In the genomic region with DNA sequence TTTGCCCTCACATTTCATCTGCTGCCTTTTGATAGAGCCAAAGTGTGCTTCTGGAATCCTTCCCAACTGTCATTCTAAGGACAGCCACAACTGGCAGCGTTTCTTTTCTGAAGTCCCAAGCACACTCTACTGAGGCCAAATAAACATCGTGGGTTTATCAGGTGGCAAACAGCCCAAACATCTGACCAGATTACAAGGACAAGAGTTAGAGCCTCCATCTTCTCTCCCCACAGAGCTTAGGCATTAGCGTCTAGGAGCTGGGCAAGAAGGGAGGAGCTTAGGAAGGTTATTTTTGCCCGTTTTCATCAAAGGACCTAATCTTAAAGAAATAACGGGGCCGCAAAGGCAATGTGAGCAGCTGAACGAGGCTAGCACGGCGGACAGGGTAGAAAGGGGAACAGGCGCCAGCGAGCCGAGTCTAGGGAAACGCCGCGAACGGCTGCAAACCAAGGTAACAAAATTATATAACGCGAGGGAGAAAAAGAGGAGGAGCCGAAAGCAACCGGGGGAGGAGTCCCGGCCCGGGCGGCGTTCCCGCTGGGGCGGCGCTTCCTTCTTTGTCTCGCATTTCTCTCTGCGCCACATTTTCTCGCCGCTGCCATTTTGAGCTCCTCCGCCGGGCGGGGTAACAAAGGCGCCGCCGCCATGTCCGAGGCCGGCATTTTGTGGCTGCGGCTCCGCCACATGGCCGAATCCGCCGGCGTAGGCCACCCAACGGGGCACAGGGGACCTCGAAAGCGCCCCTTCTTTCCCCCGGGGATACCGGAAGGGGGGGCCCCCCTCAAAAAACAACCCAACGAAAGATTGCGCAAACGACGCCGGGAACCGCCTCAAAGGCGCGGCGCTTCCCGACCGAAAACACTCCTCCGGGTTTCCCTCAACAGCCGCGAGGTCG, we compare ENCODE assay signal across 7 mouse cellular contexts. TPM values are rescaled to one million over a fixed set of nuclear protein-coding genes. Genes with fewer than 3 reads are reported as not detected.
DNase-seq lines count a peak whose midpoint lies in the region; ATAC-seq and TF ChIP-seq lines count a peak whose summit lies in the region.

No protein-coding gene starts in this region.

- H3K9me3 ChIP-seq in embryonic facial prominence, embryonic 10.5 days, result no peaks in the 10 kb centered on the region
- H3K9me3 ChIP-seq in limb, embryonic 11.5 days (ENCODE audit: control insufficient read depth, low read length), result no peaks in the 10 kb centered on the region
- no peaks in the 10 kb centered on the region for H3K9me3 ChIP-seq in midbrain, embryonic 13.5 days

- peaks cover 62% of the 10 kb centered on the region for H3K36me3 ChIP-seq in embryonic facial prominence, embryonic 10.5 days (replicated peaks)
- peaks cover 18% of the 10 kb centered on the region for H3K36me3 ChIP-seq in limb, embryonic 11.5 days (ENCODE audit: control insufficient read depth, insufficient read depth, low read length)
- peaks cover 39% of the 10 kb centered on the region for H3K36me3 ChIP-seq in midbrain, embryonic 13.5 days
- H3K36me3 ChIP-seq in small intestine, adult 2 months (ENCODE audit: control insufficient read depth, insufficient read depth, low read length), result peaks cover 43% of the 10 kb centered on the region

- H3K9ac ChIP-seq in limb, embryonic 11.5 days (ENCODE audit: low read length), result peak overlapping the region; percentile 100
- H3K9ac ChIP-seq in midbrain, embryonic 13.5 days (replicated peaks), result peak overlapping the region; percentile 100

- ATAC-seq in limb, embryonic 11.5 days (ENCODE audit: insufficient number of reproducible peaks, low FRiP score, low TSS enrichment, low read depth), result peak; percentile 31; the same call in 1 of the 2 replicates
- peak; percentile 21 for ATAC-seq in midbrain, embryonic 13.5 days

- peak; percentile 64; the same call in 1 of the 2 replicates for TF ChIP-seq POLR2A in small intestine, adult 2 months (IDR thresholded peaks at IDR 0.05; ENCODE audit: low read depth, low read length)

- peak overlapping the region; percentile 100 for H3K27ac ChIP-seq in embryonic facial prominence, embryonic 10.5 days (replicated peaks)
- peak overlapping the region; percentile 93 for H3K27ac ChIP-seq in limb, embryonic 11.5 days (replicated peaks; ENCODE audit: low read depth, low read length)
- H3K27ac ChIP-seq in midbrain, embryonic 13.5 days, result peak overlapping the region; percentile 99
- H3K27ac ChIP-seq in small intestine, adult 2 months (ENCODE audit: insufficient read depth, low read depth, low read length), result peak overlapping the region; percentile 86

- H3K4me2 ChIP-seq in limb, embryonic 11.5 days (ENCODE audit: low read depth, severe bottlenecking), result peak overlapping the region; percentile 48
- peak overlapping the region; percentile 60 for H3K4me2 ChIP-seq in midbrain, embryonic 13.5 days (replicated peaks)

- peak; percentile 95 for DNase-seq in adrenal gland, postnatal 10 days
- DNase-seq in embryonic facial prominence, embryonic 10.5 days (ENCODE audit: low spot score), result peak; percentile 88
- DNase-seq in heart, adult 11 months, result peak; percentile 99
- peak; percentile 92 for DNase-seq in kidney, adult 18-20 months
- DNase-seq in limb, embryonic 11.5 days (ENCODE audit: low spot score), result peak; percentile 90

- H3K4me1 ChIP-seq in embryonic facial prominence, embryonic 10.5 days, result peaks cover 21% of the 10 kb centered on the region
- H3K4me1 ChIP-seq in limb, embryonic 11.5 days (ENCODE audit: control insufficient read depth, insufficient read depth, low read length), result no peaks in the 10 kb centered on the region
- peaks cover 40% of the 10 kb centered on the region for H3K4me1 ChIP-seq in midbrain, embryonic 13.5 days (replicated peaks)
- H3K4me1 ChIP-seq in small intestine, adult 2 months (ENCODE audit: control insufficient read depth, insufficient read depth, insufficient read length, low read length), result peaks cover 2% of the 10 kb centered on the region; the same call in 1 of the 2 replicates

- no peaks in the 10 kb centered on the region for H3K27me3 ChIP-seq in embryonic facial prominence, embryonic 10.5 days (replicated peaks; ENCODE audit: low read depth, poor library complexity, severe bottlenecking)
- no peaks in the 10 kb centered on the region for H3K27me3 ChIP-seq in limb, embryonic 11.5 days (ENCODE audit: control insufficient read depth, insufficient read depth, low read length)
- no peaks in the 10 kb centered on the region for H3K27me3 ChIP-seq in midbrain, embryonic 13.5 days
- H3K27me3 ChIP-seq in small intestine, adult 2 months (ENCODE audit: control insufficient read depth, insufficient read depth, low read length), result no peaks in the 10 kb centered on the region

- TF ChIP-seq CTCF in small intestine, adult 2 months (IDR thresholded peaks at IDR 0.05; ENCODE audit: extremely low read depth, insufficient read length, insufficient replicate concordance, low read depth, low read length), result no peak

- H3K4me3 ChIP-seq in embryonic facial prominence, embryonic 10.5 days, result peak overlapping the region; percentile 80
- H3K4me3 ChIP-seq in limb, embryonic 11.5 days (ENCODE audit: low read depth, low read length), result peak overlapping the region; percentile 92
- peak overlapping the region; percentile 98 for H3K4me3 ChIP-seq in midbrain, embryonic 13.5 days (replicated peaks)
- H3K4me3 ChIP-seq in small intestine, adult 2 months (ENCODE audit: low read depth, low read length), result peak overlapping the region; percentile 82

- WGBS in embryonic facial prominence, embryonic 10.5 days, result under 1% methylated on average over 65 of the region's 65 CpGs
- under 1% methylated on average over 64 of the region's 65 CpGs for WGBS in limb, embryonic 11.5 days
- WGBS in midbrain, embryonic 13.5 days, result under 1% methylated on average over 61 of the region's 65 CpGs
- WGBS in small intestine, adult 2 months, result under 1% methylated on average over 65 of the region's 65 CpGs

RNA-seq across cellular contexts. Expression of gene Ddx5, which starts 1.6 kb away (rescaled TPM):
- 100 to 1,000 TPM; 611 to 691 TPM for total RNA-seq in adrenal gland, postnatal 10 days (2021)
- polyA plus RNA-seq in embryonic facial prominence, embryonic 10.5 days (2016; fragmentation: Nextera tagmentation; extraction: Ambion mirVana), result 312 and 326 TPM in 2 replicates
- polyA plus RNA-seq in limb, embryonic 11.5 days (2014; fragmentation: Nextera tagmentation; extraction: Ambion mirVana), result 501 and 510 TPM in 2 replicates
- 487 and 502 TPM in 2 replicates for polyA plus RNA-seq in midbrain, embryonic 13.5 days (2015; fragmentation: Nextera tagmentation; extraction: Ambion mirVana)
- polyA plus RNA-seq in small intestine, adult 2 months (2012; rRNA removed), result 247 and 493 TPM in 2 replicates

RNA-seq across cellular contexts. Expression of gene Cep95, which starts 1.7 kb away (rescaled TPM):
- 10 to 100 TPM in 1 of 2 experiments, 1 to 10 TPM in 1; 6.2 to 13.0 TPM for total RNA-seq in adrenal gland, postnatal 10 days (2021)
- 17.6 and 19.7 TPM in 2 replicates for polyA plus RNA-seq in embryonic facial prominence, embryonic 10.5 days (2016; fragmentation: Nextera tagmentation; extraction: Ambion mirVana)
- polyA plus RNA-seq in limb, embryonic 11.5 days (2014; fragmentation: Nextera tagmentation; extraction: Ambion mirVana), result 22.5 and 24.5 TPM in 2 replicates
- 20.2 and 20.4 TPM in 2 replicates for polyA plus RNA-seq in midbrain, embryonic 13.5 days (2015; fragmentation: Nextera tagmentation; extraction: Ambion mirVana)
- 0.37 and 0.95 TPM in 2 replicates for polyA plus RNA-seq in small intestine, adult 2 months (2012; rRNA removed)

RNA-seq across cellular contexts. Expression of gene Polg2, which starts 8.0 kb away (rescaled TPM):
- 1 to 10 TPM; 6.5 to 8.5 TPM for total RNA-seq in adrenal gland, postnatal 10 days (2021)
- 9.9 and 11.2 TPM in 2 replicates for polyA plus RNA-seq in embryonic facial prominence, embryonic 10.5 days (2016; fragmentation: Nextera tagmentation; extraction: Ambion mirVana)
- polyA plus RNA-seq in limb, embryonic 11.5 days (2014; fragmentation: Nextera tagmentation; extraction: Ambion mirVana), result 11.3 and 11.4 TPM in 2 replicates
- 10.0 and 10.7 TPM in 2 replicates for polyA plus RNA-seq in midbrain, embryonic 13.5 days (2015; fragmentation: Nextera tagmentation; extraction: Ambion mirVana)
- polyA plus RNA-seq in small intestine, adult 2 months (2012; rRNA removed), result 4.4 and 11.0 TPM in 2 replicates

RNA-seq across cellular contexts. Expression of gene Milr1, which starts 36.4 kb away (rescaled TPM):
- 1 to 10 TPM; 1.1 to 1.6 TPM for total RNA-seq in adrenal gland, postnatal 10 days (2021)
- 0.59 and 1.1 TPM in 2 replicates for polyA plus RNA-seq in embryonic facial prominence, embryonic 10.5 days (2016; fragmentation: Nextera tagmentation; extraction: Ambion mirVana)
- 0.89 and 1.4 TPM in 2 replicates for polyA plus RNA-seq in limb, embryonic 11.5 days (2014; fragmentation: Nextera tagmentation; extraction: Ambion mirVana)
- polyA plus RNA-seq in midbrain, embryonic 13.5 days (2015; fragmentation: Nextera tagmentation; extraction: Ambion mirVana), result 0.97 and 1.2 TPM in 2 replicates
- 0.30 and 0.77 TPM in 2 replicates for polyA plus RNA-seq in small intestine, adult 2 months (2012; rRNA removed)

RNA-seq across cellular contexts. Expression of gene Pecam1, which starts 37.0 kb away (rescaled TPM):
- 100 to 1,000 TPM; 131 to 146 TPM for total RNA-seq in adrenal gland, postnatal 10 days (2021)
- 17.3 and 20.8 TPM in 2 replicates for polyA plus RNA-seq in embryonic facial prominence, embryonic 10.5 days (2016; fragmentation: Nextera tagmentation; extraction: Ambion mirVana)
- 24.8 and 26.0 TPM in 2 replicates for polyA plus RNA-seq in limb, embryonic 11.5 days (2014; fragmentation: Nextera tagmentation; extraction: Ambion mirVana)
- 14.1 and 15.8 TPM in 2 replicates for polyA plus RNA-seq in midbrain, embryonic 13.5 days (2015; fragmentation: Nextera tagmentation; extraction: Ambion mirVana)
- 6.3 and 10.7 TPM in 2 replicates for polyA plus RNA-seq in small intestine, adult 2 months (2012; rRNA removed)

Comparison
In these comparisons a context has a peak if more than half of its experiments do, and no peak if none do; other contexts are left out.
1. Peak in every context shown above with its lines: DNase-seq, ATAC-seq, H3K4me3 ChIP-seq and H3K27ac ChIP-seq.